Mouse (Mus musculus) urinary bladder, postnatal 10 days (tissue): ENCODE data around the gene Park7.
"Not testable (repeated sequence)": the region's sequence is repeated elsewhere in the genome, so short reads cannot be mapped to it uniquely, and the experiment has no call there.

ENCODE experiments used
- DNase-seq: peaks from one replicate; pipeline ENCODE4 v3.0.0; 2022; ENCODE audit warnings: low spot score

The Park7 gene

DNA sequence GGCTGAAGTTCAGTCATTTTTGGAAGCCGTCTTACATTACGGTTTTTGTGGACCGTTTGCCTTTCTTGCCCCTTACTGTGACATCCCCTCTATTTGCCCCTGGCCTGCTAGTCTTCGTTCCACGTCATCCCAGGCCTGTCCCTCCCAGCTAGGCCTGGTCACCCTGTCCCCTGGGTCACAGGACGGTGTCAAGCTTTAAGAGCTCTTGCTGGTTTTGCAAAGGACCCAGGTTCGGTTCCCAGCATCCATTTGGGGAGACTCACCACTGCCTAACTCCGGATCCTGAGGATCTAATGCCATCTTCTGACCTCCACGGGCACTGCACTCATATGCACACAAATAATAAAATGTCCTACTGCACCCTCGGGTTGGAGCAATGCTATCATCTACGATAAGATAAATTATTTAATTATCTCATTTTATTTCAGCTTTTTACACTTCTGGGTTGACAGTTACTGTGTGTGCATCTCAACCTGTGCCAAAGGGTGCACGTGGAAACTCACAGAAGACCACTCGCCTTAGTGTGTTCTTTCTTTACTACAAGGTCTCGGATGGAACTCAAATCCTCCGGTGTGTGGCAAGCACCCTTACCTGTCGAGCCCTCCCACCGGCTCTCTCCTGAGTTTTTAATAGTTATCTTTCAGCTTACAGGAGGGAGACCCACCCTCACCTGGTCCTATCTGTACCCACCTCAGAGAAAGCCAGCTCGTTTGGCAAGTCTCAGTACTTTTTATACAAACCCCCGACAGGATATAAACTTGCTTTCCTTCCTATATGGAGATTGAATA, 3.9 kb downstream of the Park7 start:
- no peak for DNase-seq

DNA sequence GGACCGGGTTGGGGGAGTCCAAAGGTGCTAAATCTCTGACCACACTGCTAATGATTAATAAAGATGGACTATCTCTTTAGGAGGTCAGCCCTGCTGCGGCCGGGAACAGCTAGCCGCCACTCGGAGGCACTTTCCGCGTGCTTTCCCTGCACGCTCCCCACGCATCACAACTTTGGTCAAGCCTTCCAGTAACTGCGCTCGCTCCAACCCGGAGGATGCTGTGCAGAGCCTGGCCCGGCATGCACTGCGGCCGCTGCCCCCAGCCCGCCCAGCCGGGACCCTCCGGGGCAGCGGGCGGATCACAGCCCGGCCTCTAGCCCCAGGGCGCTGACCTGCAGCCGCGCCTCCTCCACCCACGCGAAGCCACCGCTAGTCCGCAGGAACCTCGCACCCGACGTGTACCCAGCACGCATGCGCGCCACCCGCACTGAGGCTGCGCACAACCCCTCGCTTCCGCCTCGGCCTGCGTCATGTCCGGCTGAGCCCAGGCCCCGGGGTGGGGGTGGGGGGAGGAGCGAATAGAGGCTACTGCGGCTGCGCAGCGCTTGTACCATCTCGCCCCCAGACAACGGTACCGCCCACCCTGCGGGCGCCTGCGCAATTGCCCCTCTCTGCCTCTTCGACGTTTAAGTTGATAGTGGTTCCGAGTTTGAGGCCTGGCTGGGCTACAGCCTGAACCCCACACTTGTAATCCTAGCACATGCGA, 4.6 kb downstream of the Park7 start:
- peak; percentile 97 for DNase-seq

- not testable (repeated sequence) for DNase-seq
Measured at GRCm38 (mm10) chr4:150908512-150908911, 5.7 kb downstream of the Park7 start.

- no peak for DNase-seq
Measured at GRCm38 (mm10) chr4:150907099-150907498, 7.1 kb downstream of the Park7 start.

DNA sequence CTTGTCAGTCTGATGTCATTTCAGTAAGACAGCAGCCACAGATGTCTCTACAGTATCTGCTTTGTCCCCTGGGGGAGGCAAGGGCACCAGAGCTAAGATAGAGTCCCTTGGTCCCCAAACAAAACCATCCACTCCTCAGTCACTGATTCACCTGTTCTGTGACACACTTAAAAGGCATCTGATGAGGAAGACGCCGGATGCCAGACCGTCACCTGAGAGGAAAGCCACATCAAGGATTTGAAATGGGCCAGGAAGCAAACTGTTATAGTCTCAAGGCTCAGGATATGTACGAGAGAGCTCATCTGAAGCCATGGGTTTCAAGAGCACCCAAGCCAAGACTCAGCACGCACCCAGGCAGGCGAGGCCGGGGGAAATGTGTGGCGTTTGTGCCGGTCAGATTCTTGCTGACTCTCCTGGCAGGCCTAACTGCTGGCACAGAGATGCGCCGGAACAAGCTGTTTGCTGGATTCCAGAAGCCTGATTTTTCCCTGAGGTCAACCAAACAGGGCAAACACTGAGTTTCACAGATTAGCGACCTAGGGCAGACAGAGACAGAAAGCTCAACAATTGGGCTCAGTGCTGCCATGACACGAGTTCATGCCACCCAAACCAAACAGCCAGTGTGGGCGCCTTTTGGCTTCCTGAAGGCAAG, 11.0 kb downstream of the Park7 start:
- no peak for DNase-seq

DNA sequence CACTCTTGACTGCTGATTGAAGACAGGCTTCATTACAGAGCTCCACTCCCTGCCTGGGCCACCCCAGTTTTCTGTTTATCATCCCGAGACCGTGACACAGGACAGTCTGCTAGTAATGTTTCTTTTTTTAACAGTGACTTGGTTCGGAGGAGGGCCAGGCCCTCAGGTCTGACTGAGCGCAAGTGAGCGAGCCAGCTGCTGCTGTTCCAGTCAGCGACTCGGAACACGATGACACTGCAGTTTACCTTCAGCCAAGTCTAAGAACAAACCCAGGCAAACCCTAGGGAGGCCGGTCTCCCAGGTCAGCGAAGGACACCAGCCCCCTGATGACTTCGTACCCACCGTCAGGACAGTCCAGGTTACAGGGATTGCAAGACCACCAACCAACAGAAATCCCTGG, 12.2 kb downstream of the Park7 start:
- no peak for DNase-seq

GRCm38 (mm10) chr4:150901651-150902050, 12.6 kb downstream of the Park7 start:
- no peak for DNase-seq

- no peak for DNase-seq
Measured at GRCm38 (mm10) chr4:150900486-150900885, 13.8 kb downstream of the Park7 start.

DNA sequence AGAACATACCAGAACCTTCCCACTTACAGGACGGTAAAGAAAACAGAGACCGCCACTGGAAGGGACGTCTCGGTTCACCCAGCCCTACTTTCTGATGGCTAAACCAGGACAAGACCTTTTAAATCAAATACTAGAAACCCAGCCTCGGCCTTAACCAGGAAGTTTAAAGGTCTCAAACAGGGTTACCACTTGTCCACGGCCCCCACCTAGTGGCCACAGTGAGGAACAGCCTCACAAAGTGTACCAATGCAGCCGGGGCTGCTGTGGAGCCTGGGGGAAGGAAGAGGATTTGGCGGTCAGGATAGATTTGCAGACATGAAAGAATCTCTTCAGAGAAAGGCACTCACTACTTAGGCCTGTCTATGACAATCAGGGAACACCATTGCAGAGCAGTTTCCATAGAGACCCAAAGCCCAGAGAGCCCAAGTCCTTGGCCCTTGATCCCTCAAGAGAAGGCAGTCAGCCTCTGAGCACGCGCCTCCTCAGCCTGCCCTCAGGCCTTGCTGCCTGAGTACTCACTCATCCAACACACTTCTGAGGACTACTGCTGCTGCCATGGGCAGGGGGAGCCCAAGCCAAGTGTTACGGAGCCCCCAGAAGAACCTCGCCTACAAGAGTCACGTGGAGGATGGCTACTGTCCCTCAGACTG, 15.4 kb downstream of the Park7 start:
- no peak for DNase-seq

DNA sequence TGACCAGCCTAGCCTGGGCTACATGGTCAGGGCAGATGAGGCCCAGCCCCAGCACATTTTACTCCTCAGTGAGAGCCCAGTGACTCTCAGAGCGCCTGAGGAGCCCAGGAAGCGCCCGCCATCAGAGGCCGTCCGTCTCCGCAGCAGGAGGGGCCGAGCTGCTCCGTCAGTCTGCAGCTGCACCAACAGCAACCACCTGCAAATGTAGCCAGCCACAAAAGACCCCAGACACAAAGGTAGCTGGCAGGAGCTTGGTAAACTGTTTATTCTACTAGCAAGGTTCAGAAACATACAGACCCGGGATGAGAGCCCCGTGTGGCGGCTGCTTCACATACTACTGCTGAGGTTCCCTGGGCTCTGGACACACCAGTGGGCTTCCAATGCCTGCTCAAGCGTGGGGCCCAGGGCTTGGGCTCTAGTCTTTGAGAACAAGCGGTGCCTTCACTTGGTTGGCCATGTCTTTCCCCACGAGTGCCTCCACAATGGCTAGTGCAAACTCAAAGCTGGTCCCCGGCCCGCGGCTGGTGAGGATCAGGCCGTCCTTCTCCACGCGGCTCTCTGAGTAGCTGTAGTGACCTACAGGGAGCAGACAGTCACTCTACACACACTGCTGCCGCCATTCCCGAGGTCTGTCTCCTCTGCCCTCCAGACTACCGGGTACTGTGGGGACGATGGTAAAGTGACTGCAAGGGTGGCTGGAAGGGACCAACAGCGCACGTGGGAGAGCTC, 17.2 kb downstream of the Park7 start:
- no peak for DNase-seq

- no peak for DNase-seq
Measured at GRCm38 (mm10) chr4:150894718-150895501, 19.3 kb downstream of the Park7 start.

- DNase-seq = no peak
Measured at GRCm38 (mm10) chr4:150891308-150891707, 22.9 kb downstream of the Park7 start.

DNA sequence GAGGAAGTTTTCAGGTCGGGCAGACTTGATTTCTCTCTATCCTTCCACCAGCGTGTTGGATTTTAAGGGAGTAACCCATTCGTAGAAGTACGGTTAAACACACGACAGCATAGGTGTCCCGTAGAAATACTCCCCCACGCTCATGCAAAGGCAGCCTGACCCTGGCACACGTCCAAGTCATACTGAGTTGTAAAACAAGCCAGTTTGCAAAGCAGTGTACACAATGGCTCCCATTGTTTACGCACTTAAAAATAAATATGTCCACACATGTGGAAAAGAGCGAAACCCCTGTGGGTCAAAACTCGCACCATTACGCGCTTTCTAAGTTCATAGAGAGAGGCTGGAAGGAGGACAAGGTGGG, 24.3 kb downstream of the Park7 start:
- DNase-seq = no peak

DNA sequence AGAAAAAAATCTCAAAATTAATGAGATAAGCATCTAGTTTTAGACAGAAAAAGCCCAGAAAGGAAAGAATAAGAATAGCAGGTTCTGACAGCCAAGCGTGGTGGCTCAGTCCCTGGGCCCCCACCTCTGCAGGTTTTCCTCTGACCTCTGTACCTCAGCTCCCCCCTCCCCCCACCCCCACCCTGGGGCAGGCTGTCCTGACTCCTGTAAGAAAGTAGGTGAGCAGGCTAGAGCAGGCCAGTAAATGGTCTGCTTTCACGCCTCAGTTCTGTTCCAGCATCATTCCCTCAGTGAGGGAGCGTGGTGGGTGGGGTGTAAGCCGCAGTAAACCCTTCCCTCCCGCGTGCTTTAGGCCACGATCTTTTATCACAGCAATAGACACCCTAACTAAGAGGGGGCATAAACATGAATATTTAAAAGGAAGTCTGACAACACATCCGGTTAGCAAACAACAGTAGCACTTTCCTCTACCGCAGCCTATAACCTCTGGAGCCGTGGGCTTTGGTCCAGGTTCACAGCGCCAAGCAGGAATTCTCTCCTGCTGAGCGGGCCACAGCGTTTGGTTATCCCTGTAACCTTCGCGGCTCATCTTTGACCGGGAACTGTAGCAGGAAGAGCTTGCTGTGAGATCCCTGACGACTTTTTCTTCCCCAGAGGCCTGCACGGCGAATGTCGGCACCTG, 24.8 kb downstream of the Park7 start:
- DNase-seq = no peak

DNA sequence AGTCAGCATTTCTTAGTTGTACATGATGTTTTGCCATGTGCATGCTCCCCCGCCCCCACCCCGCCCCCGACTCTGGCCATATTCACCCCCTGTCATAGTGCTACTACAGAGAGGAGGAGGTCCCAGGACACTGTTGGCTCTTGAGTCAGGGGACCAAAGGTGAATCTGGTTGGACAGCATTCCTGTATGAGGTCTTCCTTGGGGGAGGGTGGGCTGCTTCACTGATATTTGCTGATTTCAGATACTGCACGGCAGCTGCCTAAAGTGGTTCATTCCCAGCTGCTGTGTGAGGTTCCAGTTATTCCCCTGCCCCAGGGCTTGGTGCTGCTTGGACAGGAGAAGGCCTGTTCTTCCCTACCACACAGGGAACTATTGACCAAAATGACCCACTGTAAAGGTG, 25.7 kb downstream of the Park7 start:
- DNase-seq = no peak

GRCm38 (mm10) chr4:150887903-150888302, 26.3 kb downstream of the Park7 start:
- no peak for DNase-seq

- DNase-seq = no peak
Measured at GRCm38 (mm10) chr4:150882632-150883031, 31.6 kb downstream of the Park7 start.

DNA sequence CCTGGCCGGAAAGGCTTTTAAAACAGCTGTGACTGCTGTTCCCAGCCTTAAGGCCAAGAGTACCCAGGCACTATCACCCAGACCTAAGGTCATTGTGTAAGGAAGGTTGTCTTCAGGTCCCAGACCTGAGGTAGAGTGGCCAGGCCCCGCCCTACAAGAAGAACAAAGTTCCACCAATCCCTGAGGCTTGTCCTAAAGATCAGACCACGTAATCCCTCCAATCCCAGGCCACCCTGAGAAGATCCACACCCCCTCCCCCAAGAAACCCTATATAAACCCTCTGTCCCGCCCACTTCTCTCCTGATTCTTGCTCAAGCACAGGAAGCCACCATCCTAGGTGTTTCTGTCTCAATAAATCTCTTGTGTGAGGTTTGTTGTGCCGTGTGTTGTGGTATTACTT, 33.9 kb downstream of the Park7 start:
- no peak for DNase-seq

DNA sequence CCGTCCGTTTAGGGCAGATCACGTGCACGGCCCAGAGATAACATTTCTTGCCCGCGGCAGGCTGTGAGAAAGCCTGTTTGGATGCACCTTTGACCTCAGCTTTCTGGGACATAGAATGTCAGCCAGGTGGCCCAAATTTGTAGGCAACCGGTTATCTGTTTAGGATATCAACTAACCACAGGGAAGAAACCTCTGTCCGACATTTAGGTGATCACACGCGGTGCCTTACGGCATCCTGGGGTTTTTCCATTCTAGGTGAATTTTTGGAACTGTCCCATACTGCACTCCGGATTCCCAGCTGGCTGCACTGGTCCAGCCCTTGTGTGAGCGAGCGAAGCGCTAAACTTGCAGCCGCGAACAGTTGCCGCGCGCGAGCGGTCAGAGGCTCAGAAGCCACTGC, 34.6 kb downstream of the Park7 start:
- no peak for DNase-seq

DNA sequence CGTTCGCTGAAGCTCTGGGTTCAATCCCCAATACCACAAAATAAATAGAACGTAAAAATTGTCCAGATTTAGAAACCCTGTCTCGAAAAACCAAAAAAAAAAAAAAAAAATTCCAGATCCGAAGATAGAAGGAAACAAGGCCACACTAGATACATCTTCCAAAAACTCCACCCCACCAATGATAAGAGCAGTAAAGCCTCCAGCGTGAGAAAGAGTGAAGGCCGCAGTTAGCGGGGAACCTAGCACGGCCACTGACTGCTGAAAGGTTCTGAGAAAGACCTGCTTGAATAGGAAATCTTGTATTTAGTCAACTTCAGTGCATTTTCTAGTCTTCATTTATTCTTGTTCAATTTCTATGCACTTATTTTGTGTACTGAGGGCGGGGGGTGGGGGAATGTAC, 38.8 kb downstream of the Park7 start:
- no peak for DNase-seq

DNA sequence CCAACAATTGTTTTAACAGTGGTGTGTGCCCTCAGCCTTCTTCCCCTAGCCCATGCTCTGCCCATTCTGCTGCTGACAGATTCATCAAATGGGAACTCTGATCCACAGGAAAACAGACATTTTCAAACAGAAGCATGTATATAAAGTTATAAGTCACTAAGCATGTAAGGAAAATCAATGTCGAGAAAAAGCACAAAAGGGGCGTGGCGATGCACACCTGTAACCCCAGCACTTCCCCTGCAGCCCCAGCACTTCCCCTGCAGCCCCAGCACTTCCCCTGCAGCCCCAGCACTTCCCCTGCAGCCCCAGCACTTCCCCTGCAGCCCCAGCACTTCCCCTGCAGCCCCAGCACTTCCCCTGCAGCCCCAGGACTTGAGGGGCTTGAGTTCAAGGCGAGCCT, 39.8 kb downstream of the Park7 start:
- not testable (repeated sequence) for DNase-seq
